8 mouse cellular contexts compared by ENCODE assay signal in the genomic region with DNA sequence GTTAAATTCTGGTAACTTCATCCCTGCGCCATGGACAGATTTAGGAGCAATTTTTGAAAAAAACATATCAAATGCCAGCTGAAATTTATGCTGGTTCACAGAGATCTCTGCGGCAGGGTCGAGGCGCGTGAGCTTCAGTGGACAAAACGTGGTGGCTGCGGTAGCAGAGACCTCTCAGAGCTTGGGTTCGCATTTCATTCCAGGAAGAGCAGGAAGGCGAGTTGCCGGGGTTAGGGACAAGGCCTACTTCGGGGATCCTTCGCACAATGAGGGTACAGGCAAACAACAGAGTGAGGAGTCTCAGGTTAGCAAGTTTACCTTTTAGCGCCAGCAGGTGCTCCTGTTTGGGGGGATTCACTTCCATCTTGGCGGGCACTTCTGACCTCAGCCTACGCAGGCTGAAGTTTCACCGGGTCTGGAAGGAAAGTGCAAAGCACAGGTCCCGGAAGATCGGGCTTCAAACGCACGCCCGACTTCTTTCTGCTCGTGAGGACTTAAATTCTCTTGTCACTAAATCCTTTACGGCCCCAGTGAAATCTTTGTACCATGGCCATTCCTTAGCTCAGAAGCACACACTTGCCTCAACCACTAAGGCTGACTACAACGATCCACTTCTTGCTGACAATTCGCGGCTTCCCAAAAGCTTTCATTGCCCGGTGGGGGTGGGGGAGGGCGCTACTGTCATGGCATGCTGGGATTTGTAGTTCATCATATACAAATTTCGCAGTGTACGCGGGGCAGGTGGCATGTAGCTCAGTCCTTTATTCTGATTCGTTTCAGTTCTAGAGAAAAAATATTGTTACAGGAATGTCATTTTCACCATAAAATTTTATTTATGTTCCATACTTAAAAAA. TPM values are rescaled to one million over a fixed set of nuclear protein-coding genes. Genes with fewer than 3 reads are reported as not detected.
DNase-seq lines count a peak whose midpoint lies in the region; ATAC-seq and TF ChIP-seq lines count a peak whose summit lies in the region.

A gene (minus strand): TSS at position 674 of the 854 bp plus-strand sequence.

- WGBS in intestine, embryonic 15.5 days = under 1% methylated on average over 32 of the region's 32 CpGs
- under 1% methylated on average over 32 of the region's 32 CpGs for WGBS in limb, embryonic 12.5 days
- WGBS in neural tube, embryonic 12.5 days = under 1% methylated on average over 32 of the region's 32 CpGs

- H3K27me3 ChIP-seq in intestine, embryonic 15.5 days (replicated peaks) = no peaks in the 10 kb centered on the region
- H3K27me3 ChIP-seq in limb, embryonic 12.5 days = no peaks in the 10 kb centered on the region
- H3K27me3 ChIP-seq in neural tube, embryonic 12.5 days (replicated peaks) = no peaks in the 10 kb centered on the region

- peaks cover 0 to 2% of the 10 kb centered on the region in 2 experiments; a peak in 1 of 4 replicates for H3K4me1 ChIP-seq in ES-E14 (ENCODE audit: control insufficient read depth in 2 of 2, insufficient read depth in 2 of 2, low read length in 2 of 2, poor library complexity in 1 of 2)
- 0 out of 2 replicates have a peak, but pooled peaks cover 3% of the 10 kb centered on the region for H3K4me1 ChIP-seq in intestine, embryonic 15.5 days (replicated peaks)
- H3K4me1 ChIP-seq in limb, embryonic 12.5 days (replicated peaks) = peaks cover 12% of the 10 kb centered on the region
- peaks cover 11% of the 10 kb centered on the region; the same call in 1 of the 2 replicates for H3K4me1 ChIP-seq in neural tube, embryonic 12.5 days

- peak within 1 kb of the TSS; percentile 66 for H3K4me2 ChIP-seq in intestine, embryonic 15.5 days (replicated peaks)
- peak within 1 kb of the TSS; percentile 67 for H3K4me2 ChIP-seq in limb, embryonic 12.5 days
- H3K4me2 ChIP-seq in neural tube, embryonic 12.5 days (replicated peaks) = peak within 1 kb of the TSS; percentile 79

- H3K27ac ChIP-seq in ES-E14 (ENCODE audit: insufficient read depth, low read depth, low read length, poor library complexity, severe bottlenecking) = peak within 1 kb of the TSS; percentile 89
- H3K27ac ChIP-seq in intestine, embryonic 15.5 days = peak within 1 kb of the TSS; percentile 82
- peak within 1 kb of the TSS; percentile 84 for H3K27ac ChIP-seq in limb, embryonic 12.5 days
- peak within 1 kb of the TSS; percentile 62; the same call in 1 of the 2 replicates for H3K27ac ChIP-seq in neural tube, embryonic 12.5 days

- peak within 1 kb of the TSS; percentile 84 to 100 for H3K4me3 ChIP-seq in ES-E14 (ENCODE audit: insufficient read depth in 1 of 2, low read depth in 1 of 2, low read length in 2 of 2, poor library complexity in 1 of 2, severe bottlenecking in 1 of 2)
- H3K4me3 ChIP-seq in intestine, embryonic 15.5 days (replicated peaks) = peak within 1 kb of the TSS; percentile 89
- peak within 1 kb of the TSS; percentile 82 for H3K4me3 ChIP-seq in limb, embryonic 12.5 days (replicated peaks)
- H3K4me3 ChIP-seq in neural tube, embryonic 12.5 days = peak within 1 kb of the TSS; percentile 84

- in situ Hi-C loops in ES-E14 (cut with MboI; ENCODE audit: low sequenced_read_pairs in 2 of 2, unreplicated experiment in 2 of 2) = no loop called here

- H3K9me3 ChIP-seq in ES-E14 (ENCODE audit: control insufficient read depth, insufficient read depth, low read depth, low read length) = no peaks in the 10 kb centered on the region
- H3K9me3 ChIP-seq in intestine, embryonic 15.5 days = no peaks in the 10 kb centered on the region
- H3K9me3 ChIP-seq in limb, embryonic 12.5 days = no peaks in the 10 kb centered on the region
- H3K9me3 ChIP-seq in neural tube, embryonic 12.5 days = no peaks in the 10 kb centered on the region

- DNase-seq in 416B (ENCODE audit: low read depth) (peak; percentile 95), ES-E14 (ENCODE audit: low read depth, low spot score) (peak; percentile 83), adipocyte (ENCODE audit: low spot score) (no peak)
- peak; percentile 78 for DNase-seq in gastrocnemius, postnatal 25 days

- peak within 1 kb of the TSS; percentile 99 for H3K9ac ChIP-seq in ES-E14 (ENCODE audit: insufficient read depth, low read depth, low read length, poor library complexity, severe bottlenecking)
- H3K9ac ChIP-seq in intestine, embryonic 15.5 days = peak within 1 kb of the TSS; percentile 83
- peak within 1 kb of the TSS; percentile 85 for H3K9ac ChIP-seq in limb, embryonic 12.5 days (replicated peaks)
- peak within 1 kb of the TSS; percentile 79 for H3K9ac ChIP-seq in neural tube, embryonic 12.5 days

- peaks cover 3% of the 10 kb centered on the region for H3K36me3 ChIP-seq in ES-E14 (ENCODE audit: control insufficient read depth, insufficient read depth, low read length, poor library complexity, severe bottlenecking)
- no peaks in the 10 kb centered on the region for H3K36me3 ChIP-seq in intestine, embryonic 15.5 days
- peaks cover 20% of the 10 kb centered on the region; the same call in 1 of the 2 replicates for H3K36me3 ChIP-seq in limb, embryonic 12.5 days
- H3K36me3 ChIP-seq in neural tube, embryonic 12.5 days = peaks cover 4% of the 10 kb centered on the region; the same call in 1 of the 2 replicates

- ATAC-seq in common myeloid progenitor, adult 5-6 weeks (replicated peaks; ENCODE audit: low read depth, poor library complexity, severe bottlenecking) = peak; percentile 76
- peak; percentile 94 for ATAC-seq in intestine, embryonic 15.5 days
- ATAC-seq in limb, embryonic 12.5 days (ENCODE audit: insufficient number of reproducible peaks, insufficient read depth, low FRiP score, low TSS enrichment, low read depth) = peak; percentile 91
- ATAC-seq in neural tube, embryonic 12.5 days (ENCODE audit: low FRiP score, low read depth) = peak; percentile 91

TF ChIP-seq in ES-E14, 5 proteins besides CTCF, POLR2A, EP300 and RAD21:
- TF ChIP-seq ZC3H11A (IDR thresholded peaks at IDR 0.05; ENCODE audit: borderline replicate concordance, low read depth, low read length) (no peak), HCFC1 (IDR thresholded peaks at IDR 0.05; ENCODE audit: borderline replicate concordance, insufficient read depth, low read length) (peak; percentile 96), ZNF384 (IDR thresholded peaks at IDR 0.05; ENCODE audit: low read depth, low read length) (peak; percentile 92), CHD2 (IDR thresholded peaks at IDR 0.05; ENCODE audit: low read depth, low read length) (no peak), MAFK (IDR thresholded peaks at IDR 0.05; ENCODE audit: insufficient read depth, low read depth, low read length) (no peak)

RNA-seq across cellular contexts. Expression of the gene that starts here (rescaled TPM):
- total RNA-seq in ES-E14 (2012; rRNA removed) = 40.8 and 59.0 TPM in 2 replicates
- 61.8 and 62.7 TPM in 2 replicates for total RNA-seq in common myeloid progenitor, adult 5-6 weeks (2017)
- 10 to 100 TPM; 29.2 TPM for total RNA-seq in gastrocnemius, postnatal 25 days (2021)
- polyA plus RNA-seq in intestine, embryonic 15.5 days (2015; fragmentation: Nextera tagmentation; extraction: Ambion mirVana) = 56.2 and 61.4 TPM in 2 replicates
- polyA plus RNA-seq in limb, embryonic 12.5 days (2016; fragmentation: Nextera tagmentation; extraction: Ambion mirVana) = 63.2 and 69.6 TPM in 2 replicates
- 77.3 and 78.1 TPM in 2 replicates for polyA plus RNA-seq in neural tube, embryonic 12.5 days (2016; fragmentation: Nextera tagmentation; extraction: Ambion mirVana)
